8 mouse cellular contexts compared by ENCODE assay signal in genomic region chr2:131262213-131262672, GRCm38 (mm10). TPM values are rescaled to one million over a fixed set of nuclear protein-coding genes. Genes with fewer than 3 reads are reported as not detected.
DNase-seq lines count a peak whose midpoint lies in the region; ATAC-seq and TF ChIP-seq lines count a peak whose summit lies in the region.

Gene Pank2 (plus strand): TSS chr2:131262495.

- no peak for TF ChIP-seq EP300 in ES-Bruce4 (IDR thresholded peaks at IDR 0.05; ENCODE audit: insufficient read depth, low read depth, low read length)
- TF ChIP-seq EP300 in liver, postnatal 0 days (IDR thresholded peaks at IDR 0.05; ENCODE audit: low read depth), result no peak

- H3K9ac ChIP-seq in ES-Bruce4 (ENCODE audit: low read depth, poor library complexity, severe bottlenecking), result peak within 1 kb of the TSS; percentile 97
- H3K9ac ChIP-seq in forebrain, embryonic 13.5 days, result peak within 1 kb of the TSS; percentile 96
- peak within 1 kb of the TSS; percentile 92 for H3K9ac ChIP-seq in liver, postnatal 0 days (replicated peaks)
- H3K9ac ChIP-seq in neural tube, embryonic 14.5 days (replicated peaks; ENCODE audit: low read depth, low read length), result peak within 1 kb of the TSS; percentile 93

- peak within 1 kb of the TSS; percentile 92 for H3K27ac ChIP-seq in ES-Bruce4 (ENCODE audit: insufficient read depth, low read length)
- peak within 1 kb of the TSS; percentile 99 for H3K27ac ChIP-seq in forebrain, embryonic 13.5 days
- H3K27ac ChIP-seq in liver, postnatal 0 days (ENCODE audit: low read depth), result peak within 1 kb of the TSS; percentile 99
- peak within 1 kb of the TSS; percentile 96 for H3K27ac ChIP-seq in neural tube, embryonic 14.5 days (ENCODE audit: low read depth, low read length)

- H3K4me1 ChIP-seq in ES-Bruce4 (ENCODE audit: control insufficient read depth, insufficient read depth, low read length), result no peaks in the 10 kb centered on the region
- H3K4me1 ChIP-seq in forebrain, embryonic 13.5 days, result peaks cover 33% of the 10 kb centered on the region
- peaks cover 25% of the 10 kb centered on the region for H3K4me1 ChIP-seq in liver, postnatal 0 days (ENCODE audit: insufficient read depth)
- H3K4me1 ChIP-seq in neural tube, embryonic 14.5 days (ENCODE audit: control insufficient read depth, insufficient read depth, low read length), result peaks cover 14% of the 10 kb centered on the region

- peak; percentile 100 for ATAC-seq in cerebellum, adult (ENCODE audit: insufficient number of reproducible peaks, low FRiP score, low TSS enrichment)
- peak; percentile 100 for ATAC-seq in forebrain, embryonic 13.5 days
- ATAC-seq in liver, postnatal 0 days, result peak; percentile 97
- peak; percentile 100 for ATAC-seq in neural tube, embryonic 14.5 days (ENCODE audit: low read depth)

- no peaks in the 10 kb centered on the region for H3K36me3 ChIP-seq in ES-Bruce4 (ENCODE audit: control insufficient read depth, insufficient read depth, low read length, poor library complexity, severe bottlenecking)
- no peaks in the 10 kb centered on the region for H3K36me3 ChIP-seq in forebrain, embryonic 13.5 days (ENCODE audit: poor library complexity, severe bottlenecking)
- no peaks in the 10 kb centered on the region; the same call in 1 of the 2 replicates for H3K36me3 ChIP-seq in liver, postnatal 0 days (replicated peaks; ENCODE audit: insufficient read depth, low read length)
- no peaks in the 10 kb centered on the region for H3K36me3 ChIP-seq in neural tube, embryonic 14.5 days (ENCODE audit: control insufficient read depth, insufficient read depth, low read length)

- H3K4me2 ChIP-seq in forebrain, embryonic 13.5 days, result peak within 1 kb of the TSS; percentile 83
- peak within 1 kb of the TSS; percentile 80 for H3K4me2 ChIP-seq in liver, postnatal 0 days (ENCODE audit: low read depth, low read length)
- peak within 1 kb of the TSS; percentile 91 for H3K4me2 ChIP-seq in neural tube, embryonic 14.5 days (ENCODE audit: low read depth, low read length)

- intact Hi-C loops in heart, postnatal 10 days (cut with DNase I), result loop anchor here (5.0 kb wide), 1 partner anchor 155 kb away; no protein-coding TSS in a partner anchor

- H3K9me3 ChIP-seq in ES-Bruce4 (replicated peaks; ENCODE audit: control insufficient read depth, insufficient read depth, low read length, poor library complexity, severe bottlenecking), result no peaks in the 10 kb centered on the region
- no peaks in the 10 kb centered on the region for H3K9me3 ChIP-seq in forebrain, embryonic 13.5 days (replicated peaks)
- no peaks in the 10 kb centered on the region for H3K9me3 ChIP-seq in liver, postnatal 0 days (ENCODE audit: low read length)
- H3K9me3 ChIP-seq in neural tube, embryonic 14.5 days (ENCODE audit: control insufficient read depth, low read length), result no peaks in the 10 kb centered on the region

- peak; percentile 5 for TF ChIP-seq CTCF in ES-Bruce4 (IDR thresholded peaks at IDR 0.05; ENCODE audit: low read depth, low read length)
- peak; percentile 24; the same call in 1 of the 2 replicates for TF ChIP-seq CTCF in liver, postnatal 0 days (IDR thresholded peaks at IDR 0.05; ENCODE audit: low read depth)

- peak; percentile 18 for TF ChIP-seq POLR2A in ES-Bruce4 (IDR thresholded peaks at IDR 0.05; ENCODE audit: insufficient read depth, low read length)

- no peaks in the 10 kb centered on the region for H3K27me3 ChIP-seq in ES-Bruce4 (ENCODE audit: control insufficient read depth, insufficient read depth, low read length, poor library complexity, severe bottlenecking)
- no peaks in the 10 kb centered on the region for H3K27me3 ChIP-seq in forebrain, embryonic 13.5 days
- no peaks in the 10 kb centered on the region for H3K27me3 ChIP-seq in liver, postnatal 0 days (ENCODE audit: insufficient read depth, low read length)
- no peaks in the 10 kb centered on the region for H3K27me3 ChIP-seq in neural tube, embryonic 14.5 days (ENCODE audit: control insufficient read depth, insufficient read depth, low read length)

- under 1% methylated on average over 30 of the region's 49 CpGs for WGBS in forebrain, embryonic 13.5 days
- under 1% methylated on average over 49 of the region's 49 CpGs for WGBS in large intestine, adult 2 months
- WGBS in liver, postnatal 0 days (ENCODE audit: insufficient replicate concordance), result 4% methylated on average over 27 of the region's 49 CpGs
- under 1% methylated on average over 44 of the region's 49 CpGs for WGBS in neural tube, embryonic 14.5 days

- peak within 1 kb of the TSS; percentile 99 for H3K4me3 ChIP-seq in ES-Bruce4 (ENCODE audit: low read depth, low read length)
- H3K4me3 ChIP-seq in forebrain, embryonic 13.5 days, result peak within 1 kb of the TSS; percentile 83
- peak within 1 kb of the TSS; percentile 81 for H3K4me3 ChIP-seq in liver, postnatal 0 days (ENCODE audit: low read depth, low read length)
- peak within 1 kb of the TSS; percentile 84 for H3K4me3 ChIP-seq in neural tube, embryonic 14.5 days (ENCODE audit: low read depth, low read length)

- peak; percentile 98 to 99 for DNase-seq in heart, postnatal 10 days
- DNase-seq in large intestine, adult 2 months (ENCODE audit: low read depth, low spot score), result peak; percentile 90
- peak; percentile 96 for DNase-seq in liver, postnatal 0 days
- DNase-seq in testis, postnatal 10 days (ENCODE audit: low spot score), result peak; percentile 96

RNA-seq across cellular contexts. Expression of gene Pank2, which starts in this region (rescaled TPM):
- 67.0 and 78.5 TPM in 2 replicates for polyA plus RNA-seq in ES-Bruce4 (2011; ENCODE audit: insufficient read depth, insufficient read length, low read depth, missing spikeins)
- 34.3 and 42.6 TPM in 2 replicates for polyA plus RNA-seq in forebrain, embryonic 13.5 days (2015; fragmentation: Nextera tagmentation; extraction: Ambion mirVana)
- 10 to 100 TPM; 35.5 to 36.0 TPM for total RNA-seq in heart, postnatal 10 days (2021)
- polyA plus RNA-seq in large intestine, adult 2 months (2012; rRNA removed), result 16.7 and 17.4 TPM in 2 replicates
- 17.2 and 21.3 TPM in 2 replicates for polyA plus RNA-seq in liver, postnatal 0 days (2015; fragmentation: Nextera tagmentation; extraction: Ambion mirVana)
- polyA plus RNA-seq in neural tube, embryonic 14.5 days (2014; fragmentation: Nextera tagmentation; extraction: Ambion mirVana), result 28.7 and 32.2 TPM in 2 replicates

Comparison
In these comparisons a context has a peak if more than half of its experiments do, and no peak if none do; other contexts are left out.
1. Peak in every context shown above with its lines: DNase-seq, ATAC-seq, H3K4me3 ChIP-seq and H3K27ac ChIP-seq.